Mouse (Mus musculus): ENCODE data around the gene C1galt1. TPM values are rescaled to one million over a fixed set of nuclear protein-coding genes. Genes with fewer than 3 reads are reported as not detected.

Gene C1galt1
- total and polyA plus RNA-seq, 3 experiments = 13.2 to 14.4 TPM; not detected in 1

DNA sequence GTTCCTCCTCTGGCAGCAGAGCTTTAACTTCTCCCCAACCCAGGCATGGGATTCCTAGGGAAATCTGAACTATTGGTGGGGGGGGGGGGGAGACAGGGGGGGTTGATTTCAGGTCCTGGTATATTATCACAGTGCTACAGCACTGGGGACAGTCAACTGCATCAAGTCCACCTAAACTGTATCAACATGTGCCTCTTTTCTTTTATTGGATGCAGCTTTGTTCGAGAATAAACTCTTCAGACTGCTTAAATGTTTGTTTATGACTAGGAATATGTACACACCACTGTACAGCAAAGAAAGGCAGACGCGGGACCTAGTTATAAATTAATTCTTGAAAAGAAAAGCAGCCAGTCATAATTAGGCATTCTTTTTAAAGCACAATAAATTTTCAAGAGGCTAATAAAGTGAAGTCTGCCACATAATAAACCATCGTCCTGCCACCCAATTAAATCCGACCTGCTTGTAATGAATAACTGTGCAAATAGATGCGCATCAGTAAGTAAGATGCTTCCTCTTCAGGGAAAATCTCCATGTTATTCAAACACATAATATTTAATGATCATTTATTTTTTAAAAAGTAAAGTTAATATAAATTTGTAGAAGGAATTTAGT, 12.0 kb upstream of the C1galt1 start:
- Histone ChIP-seq H3K27me3 (ENCODE audit: control insufficient read depth in 1 of 2, insufficient read depth in 2 of 2, low read length in 2 of 2) (no peaks in the 10 kb centered on the region), H3K9me3 (replicated peaks; ENCODE audit: insufficient read depth, low read length) (no peaks in the 10 kb centered on the region), H3K9ac (ENCODE audit: control insufficient read depth, low read depth, low read length, poor library complexity, severe bottlenecking) (no peak overlapping the region), H3K4me1 (ENCODE audit: control insufficient read depth in 1 of 2, insufficient read depth in 2 of 2, low read length in 2 of 2) (no peaks in the 10 kb centered on the region), H3K27ac (ENCODE audit: control insufficient read depth, low read depth, low read length) (no peak overlapping the region), H3K79me2 (ENCODE audit: control insufficient read depth, insufficient read depth, low read length, poor library complexity) (no peaks in the 10 kb centered on the region), H3K4me3 (ENCODE audit: control insufficient read depth in 1 of 2, insufficient read depth in 1 of 2, low read depth in 2 of 2, low read length in 2 of 2) (no peak overlapping the region), H3K36me3 (ENCODE audit: control insufficient read depth in 1 of 2, insufficient read depth in 2 of 2, low read length in 2 of 2) (no peaks in the 10 kb centered on the region)
- no peak for DNase-seq (ENCODE audit: low read depth, low spot score)
- TF ChIP-seq TCF12 (IDR thresholded peaks at IDR 0.05; ENCODE audit: low read depth, low read length) = no peak
- TF ChIP-seq GATA1 (IDR thresholded peaks at IDR 0.05; ENCODE audit: low read depth, low read length) = no peak
- TF ChIP-seq UBTF (IDR thresholded peaks at IDR 0.05; ENCODE audit: borderline replicate concordance, insufficient read depth, low read depth, low read length) = no peak
- TF ChIP-seq MAZ (IDR thresholded peaks at IDR 0.05; ENCODE audit: low read depth, low read length) = no peak
- no peak for TF ChIP-seq ZC3H11A (IDR thresholded peaks at IDR 0.05; ENCODE audit: low read depth, low read length)
- no peak for TF ChIP-seq ZMIZ1 (IDR thresholded peaks at IDR 0.05; ENCODE audit: low read depth, low read length)
- no peak for TF ChIP-seq RCOR1 (IDR thresholded peaks at IDR 0.05; ENCODE audit: low read depth, low read length)
- no peak for TF ChIP-seq NRF1 (IDR thresholded peaks at IDR 0.05; ENCODE audit: insufficient read depth, low read depth, low read length, poor library complexity, severe bottlenecking)
- no peak for TF ChIP-seq BHLHE40 (IDR thresholded peaks at IDR 0.05; ENCODE audit: borderline replicate concordance, low read depth, low read length)
- no peak for TF ChIP-seq E2F4 (IDR thresholded peaks at IDR 0.05; ENCODE audit: borderline replicate concordance, low read depth, low read length)
- TF ChIP-seq SIN3A (IDR thresholded peaks at IDR 0.05; ENCODE audit: low read length) = no peak
- TF ChIP-seq MYB (IDR thresholded peaks at IDR 0.05; ENCODE audit: low read depth, low read length) = no peak
- no peak for TF ChIP-seq TAL1 (IDR thresholded peaks at IDR 0.05; ENCODE audit: low read length)
- TF ChIP-seq POLR2AphosphoS5 (IDR thresholded peaks at IDR 0.05; ENCODE audit: borderline replicate concordance, low read depth, low read length) = no peak
- no peak for TF ChIP-seq EP300 (IDR thresholded peaks at IDR 0.05; ENCODE audit: low read depth in 1 of 2, low read length in 2 of 2)

DNA sequence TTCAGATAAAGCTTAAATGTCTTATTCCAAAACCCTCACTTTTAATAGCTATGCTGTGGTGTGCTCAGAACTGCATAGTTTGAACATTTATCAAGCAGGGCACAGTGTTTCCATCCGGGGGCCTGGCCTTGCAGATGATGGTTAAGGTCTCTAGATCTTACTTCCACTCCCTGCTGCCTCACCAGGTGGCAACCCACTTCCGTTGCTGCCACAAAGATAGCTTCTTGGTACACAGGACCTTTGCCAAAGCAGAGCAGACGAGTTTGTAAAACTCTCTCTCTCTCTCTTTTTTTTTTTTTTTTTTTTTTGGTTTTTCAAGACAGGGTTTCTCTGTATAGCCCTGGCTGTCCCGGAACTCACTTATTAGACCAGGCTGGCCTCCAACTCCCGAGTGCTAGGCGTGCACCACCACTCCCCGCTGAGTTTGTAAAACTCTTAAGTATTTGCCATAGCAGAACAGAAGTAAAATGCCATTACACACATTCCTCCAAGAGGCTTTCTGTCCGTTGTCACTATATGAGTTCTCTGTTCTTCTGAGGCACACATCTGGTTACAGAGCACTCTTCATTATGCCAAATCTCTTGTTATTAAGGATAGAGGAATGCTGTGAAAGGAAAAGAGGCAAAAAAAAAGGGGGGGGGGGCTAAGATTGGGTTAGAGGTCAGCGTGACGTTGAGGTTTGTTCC, 773 bp upstream of the C1galt1 start:
- peaks cover 32% of the 10 kb centered on the region for H3K79me2 ChIP-seq (ENCODE audit: control insufficient read depth, insufficient read depth, low read length, poor library complexity)
- H3K9me3 ChIP-seq (replicated peaks; ENCODE audit: insufficient read depth, low read length) = no peaks in the 10 kb centered on the region
- peak; percentile 81 for DNase-seq (ENCODE audit: low read depth, low spot score)
- H3K27ac ChIP-seq (ENCODE audit: control insufficient read depth, low read depth, low read length) = peak overlapping the region; percentile 82
- H3K36me3 ChIP-seq (ENCODE audit: control insufficient read depth in 1 of 2, insufficient read depth in 2 of 2, low read length in 2 of 2) = peaks cover 0 to 26% of the 10 kb centered on the region in 2 experiments; a peak in 2 of 4 replicates
- peaks cover 16 to 20% of the 10 kb centered on the region in 2 experiments; a peak in 3 of 4 replicates for H3K4me1 ChIP-seq (ENCODE audit: control insufficient read depth in 1 of 2, insufficient read depth in 2 of 2, low read length in 2 of 2)
- peak overlapping the region; percentile 81 to 87 for H3K4me3 ChIP-seq (ENCODE audit: control insufficient read depth in 1 of 2, insufficient read depth in 1 of 2, low read depth in 2 of 2, low read length in 2 of 2)
- no peaks in the 10 kb centered on the region for H3K27me3 ChIP-seq (ENCODE audit: control insufficient read depth in 1 of 2, insufficient read depth in 2 of 2, low read length in 2 of 2)
- H3K9ac ChIP-seq (ENCODE audit: control insufficient read depth, low read depth, low read length, poor library complexity, severe bottlenecking) = peak overlapping the region; percentile 71
- TF ChIP-seq GATA1 (IDR thresholded peaks at IDR 0.05; ENCODE audit: low read depth, low read length) (peak; percentile 57), SIN3A (IDR thresholded peaks at IDR 0.05; ENCODE audit: low read length) (peak; percentile 46; the same call in 1 of the 2 replicates), ETS1 (IDR thresholded peaks at IDR 0.05; ENCODE audit: low read depth, low read length) (peak; percentile 85), ZNF384 (IDR thresholded peaks at IDR 0.05; ENCODE audit: low read depth, low read length) (peak; percentile 92), RCOR1 (IDR thresholded peaks at IDR 0.05; ENCODE audit: low read depth, low read length) (peak; percentile 40; the same call in 1 of the 2 replicates), CTCF (IDR thresholded peaks at IDR 0.05 in 2 of 3, conservative IDR thresholded peaks at IDR 0.05 in 1 of 3; ENCODE audit: control insufficient read depth in 1 of 3, insufficient read depth in 1 of 3, low read depth in 2 of 3, low read length in 3 of 3, poor library complexity in 1 of 3, severe bottlenecking in 1 of 3) (no peak), MAFK (IDR thresholded peaks at IDR 0.05; ENCODE audit: borderline replicate concordance, low read depth, low read length) (no peak), POLR2AphosphoS2 (IDR thresholded peaks at IDR 0.05; ENCODE audit: low read length) (no peak), KAT2A (conservative IDR thresholded peaks at IDR 0.05; ENCODE audit: low read depth, low read length) (no peak), USF2 (IDR thresholded peaks at IDR 0.05; ENCODE audit: borderline replicate concordance in 1 of 2, insufficient read depth in 1 of 2, low read depth in 1 of 2, low read length in 2 of 2) (no peak), TCF12 (IDR thresholded peaks at IDR 0.05; ENCODE audit: low read depth, low read length) (peak; percentile 84), MEF2A (IDR thresholded peaks at IDR 0.05; ENCODE audit: extremely low read depth, insufficient replicate concordance, low read depth, low read length, poor library complexity, severe bottlenecking) (no peak), EP300 (IDR thresholded peaks at IDR 0.05; ENCODE audit: low read depth in 1 of 2, low read length in 2 of 2) (peak; percentile 72 to 82), BHLHE40 (IDR thresholded peaks at IDR 0.05; ENCODE audit: borderline replicate concordance, low read depth, low read length) (peak; percentile 8; the same call in 1 of the 2 replicates), TBP (IDR thresholded peaks at IDR 0.05; ENCODE audit: low read depth, low read length) (no peak), MXI1 (IDR thresholded peaks at IDR 0.05; ENCODE audit: low read depth, low read length) (peak; percentile 51; the same call in 1 of the 2 replicates), ELF1 (IDR thresholded peaks at IDR 0.05; ENCODE audit: low read depth, low read length) (no peak), MYB (IDR thresholded peaks at IDR 0.05; ENCODE audit: low read depth, low read length) (peak; percentile 35; the same call in 1 of the 2 replicates), GABPA (IDR thresholded peaks at IDR 0.05; ENCODE audit: low read depth, low read length) (no peak)
